Mouse (Mus musculus): ENCODE measurements at regions not wholly inside any gene's neighbourhood (a gene's known extent, or its start where the extent isn't known, plus 50 kb on each side); places are given as distances from the start of the nearest gene placed in this dataset.

DNA sequence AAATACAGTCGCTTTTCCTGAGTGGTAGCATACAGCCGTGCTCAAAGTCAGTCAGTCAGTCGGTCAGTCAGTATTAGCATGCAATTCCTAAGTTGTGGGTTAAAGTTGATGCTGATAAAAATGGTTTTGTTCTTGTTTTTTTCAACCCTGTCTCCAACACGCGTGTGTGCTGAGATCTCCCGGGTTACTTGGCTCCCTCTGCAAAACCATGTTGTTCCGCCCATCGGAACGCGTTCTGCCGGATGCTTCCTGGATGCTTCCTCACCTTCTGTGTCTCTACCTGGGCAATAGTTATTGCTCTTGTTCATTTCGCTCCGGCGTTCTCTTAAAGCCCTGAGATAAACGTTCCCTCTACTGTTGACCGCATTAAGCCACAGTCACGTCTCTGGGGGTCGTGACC, 296.9 kb downstream of the Setd4 start:
- TF ChIP-seq CTCF (IDR thresholded peaks at IDR 0.05; ENCODE audit: borderline replicate concordance, extremely low read depth, insufficient read depth, insufficient read length) (no peak), POLR2A (IDR thresholded peaks at IDR 0.05; ENCODE audit: borderline replicate concordance, extremely low read depth, insufficient read depth, insufficient read length, poor library complexity, severe bottlenecking) (no peak)

All from brain, embryonic 14.5 days (tissue).